Mouse (Mus musculus): ENCODE data around the gene Psenen. TPM values are rescaled to one million over a fixed set of nuclear protein-coding genes. Genes with fewer than 3 reads are reported as not detected.
A peak's percentile ranks its signal among the peaks of the same experiment; 100 is the strongest.

Gene Psenen
- polyA plus RNA-seq, 1 experiment from 2014 or later: 107 TPM

GRCm38 (mm10) chr7:30591605-30591951 lies 28.2 kb upstream of the Psenen start:
- H3K9ac ChIP-seq (ENCODE audit: low read depth, low read length): no peak overlapping the region
- H3K4me3 ChIP-seq (ENCODE audit: low read depth, low read length): no peak overlapping the region
- ATAC-seq (replicated peaks; ENCODE audit: insufficient number of reproducible peaks, low FRiP score, low TSS enrichment): no peak
- 0 out of 2 replicates have a peak, but pooled peaks cover 2% of the 10 kb centered on the region for H3K36me3 ChIP-seq (ENCODE audit: control insufficient read depth, insufficient read depth, low read length)
- H3K4me2 ChIP-seq: no peak overlapping the region
- H3K4me1 ChIP-seq (ENCODE audit: control insufficient read depth, insufficient read depth, low read length): peaks cover 10% of the 10 kb centered on the region
- 0 out of 2 replicates have a peak, but pooled peaks cover 4% of the 10 kb centered on the region for H3K27me3 ChIP-seq (ENCODE audit: control insufficient read depth, insufficient read depth, low read length)
- H3K27ac ChIP-seq (ENCODE audit: low read depth, low read length): no peak overlapping the region
- 44% methylated on average over 4 of the region's 4 CpGs for WGBS (ENCODE audit: insufficient replicate concordance)
- H3K9me3 ChIP-seq (replicated peaks; ENCODE audit: control insufficient read depth, low read length): no peaks in the 10 kb centered on the region

- WGBS (ENCODE audit: insufficient replicate concordance): 81% methylated on average over 9 of the region's 9 CpGs
- no peak overlapping the region for H3K27ac ChIP-seq (ENCODE audit: low read depth, low read length)
- no peak for ATAC-seq (replicated peaks; ENCODE audit: insufficient number of reproducible peaks, low FRiP score, low TSS enrichment)
- 0 out of 2 replicates have a peak, but pooled peaks cover 4% of the 10 kb centered on the region for H3K27me3 ChIP-seq (ENCODE audit: control insufficient read depth, insufficient read depth, low read length)
- H3K4me3 ChIP-seq (ENCODE audit: low read depth, low read length): no peak overlapping the region
- H3K9ac ChIP-seq (ENCODE audit: low read depth, low read length): no peak overlapping the region
- H3K4me2 ChIP-seq: no peak overlapping the region
- H3K9me3 ChIP-seq (replicated peaks; ENCODE audit: control insufficient read depth, low read length): no peaks in the 10 kb centered on the region
- peaks cover 10% of the 10 kb centered on the region for H3K4me1 ChIP-seq (ENCODE audit: control insufficient read depth, insufficient read depth, low read length)
- peaks cover 5% of the 10 kb centered on the region for H3K36me3 ChIP-seq (ENCODE audit: control insufficient read depth, insufficient read depth, low read length)
Measured at GRCm38 (mm10) chr7:30590927-30591604, 27.6 kb upstream of the Psenen start.

GRCm38 (mm10) chr7:30589435-30590301 lies 26.2 kb upstream of the Psenen start:
- peak overlapping the region; percentile 94 for H3K27ac ChIP-seq (ENCODE audit: low read depth, low read length)

GRCm38 (mm10) chr7:30588676-30589434 lies 25.4 kb upstream of the Psenen start, which contains the start of gene Kmt2b:
Kmt2b (minus strand) TSS chr7:30588726.
- peak; percentile 97 for ATAC-seq (replicated peaks; ENCODE audit: insufficient number of reproducible peaks, low FRiP score, low TSS enrichment)
- Histone ChIP-seq H3K27me3 (ENCODE audit: control insufficient read depth, insufficient read depth, low read length) (0 out of 2 replicates have a peak, but pooled peaks cover 4% of the 10 kb centered on the region), H3K9ac (ENCODE audit: low read depth, low read length) (peak within 1 kb of the TSS; percentile 90), H3K4me1 (ENCODE audit: control insufficient read depth, insufficient read depth, low read length) (peaks cover 10% of the 10 kb centered on the region), H3K27ac (ENCODE audit: low read depth, low read length) (peak within 1 kb of the TSS; percentile 94), H3K4me2 (peak within 1 kb of the TSS; percentile 95), H3K9me3 (replicated peaks; ENCODE audit: control insufficient read depth, low read length) (no peaks in the 10 kb centered on the region), H3K4me3 (ENCODE audit: low read depth, low read length) (peak within 1 kb of the TSS; percentile 80), H3K36me3 (ENCODE audit: control insufficient read depth, insufficient read depth, low read length) (peaks cover 20% of the 10 kb centered on the region)
- WGBS (ENCODE audit: insufficient replicate concordance): under 1% methylated on average over 60 of the region's 68 CpGs

More at GRCm38 (mm10) chr7:30589435-30590301, 26.2 kb upstream of the Psenen start:
- H3K4me2 ChIP-seq: peak overlapping the region; percentile 95
- peak; percentile 52 for ATAC-seq (replicated peaks; ENCODE audit: insufficient number of reproducible peaks, low FRiP score, low TSS enrichment)
- peaks cover 15% of the 10 kb centered on the region for H3K36me3 ChIP-seq (ENCODE audit: control insufficient read depth, insufficient read depth, low read length)
- H3K9ac ChIP-seq (ENCODE audit: low read depth, low read length): peak overlapping the region; percentile 90
- peaks cover 10% of the 10 kb centered on the region for H3K4me1 ChIP-seq (ENCODE audit: control insufficient read depth, insufficient read depth, low read length)
- peak overlapping the region; percentile 80 for H3K4me3 ChIP-seq (ENCODE audit: low read depth, low read length)
- WGBS (ENCODE audit: insufficient replicate concordance): 26% methylated on average over 39 of the region's 40 CpGs
- no peaks in the 10 kb centered on the region for H3K9me3 ChIP-seq (replicated peaks; ENCODE audit: control insufficient read depth, low read length)
- 0 out of 2 replicates have a peak, but pooled peaks cover 4% of the 10 kb centered on the region for H3K27me3 ChIP-seq (ENCODE audit: control insufficient read depth, insufficient read depth, low read length)

GRCm38 (mm10) chr7:30587842-30588667 lies 24.6 kb upstream of the Psenen start:
- Histone ChIP-seq H3K9me3 (replicated peaks; ENCODE audit: control insufficient read depth, low read length) (no peaks in the 10 kb centered on the region), H3K27me3 (ENCODE audit: control insufficient read depth, insufficient read depth, low read length) (0 out of 2 replicates have a peak, but pooled peaks cover 4% of the 10 kb centered on the region), H3K27ac (ENCODE audit: low read depth, low read length) (peak overlapping the region; percentile 94), H3K4me2 (peak overlapping the region; percentile 95), H3K4me1 (ENCODE audit: control insufficient read depth, insufficient read depth, low read length) (peaks cover 10% of the 10 kb centered on the region), H3K9ac (ENCODE audit: low read depth, low read length) (peak overlapping the region; percentile 90), H3K36me3 (ENCODE audit: control insufficient read depth, insufficient read depth, low read length) (peaks cover 23% of the 10 kb centered on the region), H3K4me3 (ENCODE audit: low read depth, low read length) (peak overlapping the region; percentile 80)
- peak; percentile 11 for ATAC-seq (replicated peaks; ENCODE audit: insufficient number of reproducible peaks, low FRiP score, low TSS enrichment)
- 1% methylated on average over 47 of the region's 67 CpGs for WGBS (ENCODE audit: insufficient replicate concordance)

GRCm38 (mm10) chr7:30586455-30587020 lies 23.1 kb upstream of the Psenen start:
- WGBS (ENCODE audit: insufficient replicate concordance): 90% methylated on average over 28 of the region's 28 CpGs
- Histone ChIP-seq H3K4me2 (peak overlapping the region; percentile 95), H3K27ac (ENCODE audit: low read depth, low read length) (no peak overlapping the region), H3K27me3 (ENCODE audit: control insufficient read depth, insufficient read depth, low read length) (no peaks in the 10 kb centered on the region), H3K36me3 (ENCODE audit: control insufficient read depth, insufficient read depth, low read length) (peaks cover 33% of the 10 kb centered on the region), H3K9me3 (replicated peaks; ENCODE audit: control insufficient read depth, low read length) (no peaks in the 10 kb centered on the region), H3K4me1 (ENCODE audit: control insufficient read depth, insufficient read depth, low read length) (peaks cover 10% of the 10 kb centered on the region), H3K4me3 (ENCODE audit: low read depth, low read length) (no peak overlapping the region), H3K9ac (ENCODE audit: low read depth, low read length) (no peak overlapping the region)
- ATAC-seq (replicated peaks; ENCODE audit: insufficient number of reproducible peaks, low FRiP score, low TSS enrichment): no peak

GRCm38 (mm10) chr7:30585170-30585569 lies 21.7 kb upstream of the Psenen start:
- ATAC-seq (replicated peaks; ENCODE audit: insufficient number of reproducible peaks, low FRiP score, low TSS enrichment): no peak
- 92% methylated on average over 7 of the region's 7 CpGs for WGBS (ENCODE audit: insufficient replicate concordance)
- peaks cover 41% of the 10 kb centered on the region for H3K36me3 ChIP-seq (ENCODE audit: control insufficient read depth, insufficient read depth, low read length)

More at GRCm38 (mm10) chr7:30585170-30585569, 21.7 kb upstream of the Psenen start:
- Histone ChIP-seq H3K27me3 (ENCODE audit: control insufficient read depth, insufficient read depth, low read length) (no peaks in the 10 kb centered on the region), H3K4me1 (ENCODE audit: control insufficient read depth, insufficient read depth, low read length) (peaks cover 10% of the 10 kb centered on the region), H3K4me2 (no peak overlapping the region), H3K9ac (ENCODE audit: low read depth, low read length) (no peak overlapping the region), H3K27ac (ENCODE audit: low read depth, low read length) (no peak overlapping the region), H3K9me3 (replicated peaks; ENCODE audit: control insufficient read depth, low read length) (no peaks in the 10 kb centered on the region), H3K4me3 (ENCODE audit: low read depth, low read length) (no peak overlapping the region)

All from heart, embryonic 11.5 days (tissue).